Mouse (Mus musculus): ENCODE data around the gene Gm18336. TPM values are rescaled to one million over a fixed set of nuclear protein-coding genes. Genes with fewer than 3 reads are reported as not detected.
"Not testable (repeated sequence)": the region's sequence is repeated elsewhere in the genome, so short reads cannot be mapped to it uniquely, and the experiment has no call there.

The Gm18336 gene
- not detected in 2 replicates for polyA plus RNA-seq (2015; fragmentation: Nextera tagmentation; extraction: Ambion mirVana)

- not testable (repeated sequence) for H3K9me3 ChIP-seq (replicated peaks; ENCODE audit: control insufficient read depth, low read length); H3K27ac ChIP-seq (ENCODE audit: low read length); H3K36me3 ChIP-seq (ENCODE audit: control insufficient read depth, insufficient read depth, low read length); H3K9ac ChIP-seq (ENCODE audit: low read length); H3K4me3 ChIP-seq (replicated peaks; ENCODE audit: low read length); H3K4me1 ChIP-seq (ENCODE audit: control insufficient read depth, insufficient read depth, low read length); H3K4me2 ChIP-seq (ENCODE audit: low read depth, low read length); H3K27me3 ChIP-seq (ENCODE audit: control insufficient read depth, insufficient read depth, low read length); ATAC-seq (ENCODE audit: insufficient read depth, low FRiP score)
- WGBS, result 58% methylated on average over 1 of the region's 2 CpGs
Observed at GRCm38 (mm10) chrX:73398636-73399035, at the start of gene Gm18336. Gene Gm18336, minus strand, starts transcription at chrX:73398736.

GRCm38 (mm10) chrX:73441428-73441827 lies 42.9 kb upstream of the Gm18336 start:
- Histone ChIP-seq H3K9ac (ENCODE audit: low read length) (no peak overlapping the region), H3K4me1 (ENCODE audit: control insufficient read depth, insufficient read depth, low read length) (no peaks in the 10 kb centered on the region), H3K4me3 (replicated peaks; ENCODE audit: low read length) (no peak overlapping the region), H3K4me2 (ENCODE audit: low read depth, low read length) (no peak overlapping the region), H3K27ac (ENCODE audit: low read length) (no peak overlapping the region), H3K27me3 (ENCODE audit: control insufficient read depth, insufficient read depth, low read length) (no peaks in the 10 kb centered on the region), H3K9me3 (replicated peaks; ENCODE audit: control insufficient read depth, low read length) (no peaks in the 10 kb centered on the region), H3K36me3 (ENCODE audit: control insufficient read depth, insufficient read depth, low read length) (no peaks in the 10 kb centered on the region)
- WGBS, result 53% methylated on average over 2 of the region's 2 CpGs
- ATAC-seq (ENCODE audit: insufficient read depth, low FRiP score), result no peak

- ATAC-seq (ENCODE audit: insufficient read depth, low FRiP score), result peak; percentile 53; the same call in 1 of the 2 replicates
- Histone ChIP-seq H3K27me3 (ENCODE audit: control insufficient read depth, insufficient read depth, low read length) (no peaks in the 10 kb centered on the region), H3K27ac (ENCODE audit: low read length) (no peak within 1 kb of the TSS), H3K4me2 (ENCODE audit: low read depth, low read length) (no peak within 1 kb of the TSS), H3K4me1 (ENCODE audit: control insufficient read depth, insufficient read depth, low read length) (no peaks in the 10 kb centered on the region), H3K9me3 (replicated peaks; ENCODE audit: control insufficient read depth, low read length) (no peaks in the 10 kb centered on the region), H3K36me3 (ENCODE audit: control insufficient read depth, insufficient read depth, low read length) (no peaks in the 10 kb centered on the region), H3K4me3 (replicated peaks; ENCODE audit: low read length) (no peak within 1 kb of the TSS), H3K9ac (ENCODE audit: low read length) (no peak within 1 kb of the TSS; the same call in 1 of the 2 replicates)
- WGBS, result 51% methylated on average over 11 of the region's 11 CpGs
Observed at GRCm38 (mm10) chrX:73435252-73435651, 36.7 kb upstream of the Gm18336 start, which contains the start of gene Trex2. Gene Trex2, minus strand, starts transcription at chrX:73435344.

- ATAC-seq (ENCODE audit: insufficient read depth, low FRiP score), result 0 out of 2 replicates have a peak, but pooled peaks have one; percentile 73
- H3K27ac ChIP-seq (ENCODE audit: low read length), result no peak overlapping the region
- no peaks in the 10 kb centered on the region for H3K27me3 ChIP-seq (ENCODE audit: control insufficient read depth, insufficient read depth, low read length)
- no peak overlapping the region for H3K4me3 ChIP-seq (replicated peaks; ENCODE audit: low read length)
- H3K9me3 ChIP-seq (replicated peaks; ENCODE audit: control insufficient read depth, low read length), result no peaks in the 10 kb centered on the region
- no peaks in the 10 kb centered on the region for H3K36me3 ChIP-seq (ENCODE audit: control insufficient read depth, insufficient read depth, low read length)
- H3K4me1 ChIP-seq (ENCODE audit: control insufficient read depth, insufficient read depth, low read length), result no peaks in the 10 kb centered on the region
- WGBS, result 49% methylated on average over 5 of the region's 5 CpGs
- no peak overlapping the region for H3K9ac ChIP-seq (ENCODE audit: low read length)
- H3K4me2 ChIP-seq (ENCODE audit: low read depth, low read length), result no peak overlapping the region
Observed at GRCm38 (mm10) chrX:73432850-73433249, 34.3 kb upstream of the Gm18336 start.

- H3K27ac ChIP-seq (ENCODE audit: low read length), result no peak overlapping the region
- no peak overlapping the region for H3K4me3 ChIP-seq (replicated peaks; ENCODE audit: low read length)
- no peak overlapping the region for H3K9ac ChIP-seq (ENCODE audit: low read length)
- WGBS, result 85% methylated on average over 2 of the region's 2 CpGs
- H3K36me3 ChIP-seq (ENCODE audit: control insufficient read depth, insufficient read depth, low read length), result no peaks in the 10 kb centered on the region
- ATAC-seq (ENCODE audit: insufficient read depth, low FRiP score), result no peak
- no peaks in the 10 kb centered on the region for H3K4me1 ChIP-seq (ENCODE audit: control insufficient read depth, insufficient read depth, low read length)
- no peak overlapping the region for H3K4me2 ChIP-seq (ENCODE audit: low read depth, low read length)
- H3K9me3 ChIP-seq (replicated peaks; ENCODE audit: control insufficient read depth, low read length), result no peaks in the 10 kb centered on the region
- no peaks in the 10 kb centered on the region for H3K27me3 ChIP-seq (ENCODE audit: control insufficient read depth, insufficient read depth, low read length)
Observed at GRCm38 (mm10) chrX:73430036-73430435, 31.5 kb upstream of the Gm18336 start.

GRCm38 (mm10) chrX:73412767-73413166 lies 14.2 kb upstream of the Gm18336 start:
- Histone ChIP-seq H3K4me2 (ENCODE audit: low read depth, low read length) (no peak overlapping the region), H3K27me3 (ENCODE audit: control insufficient read depth, insufficient read depth, low read length) (no peaks in the 10 kb centered on the region; the same call in 1 of the 2 replicates), H3K27ac (ENCODE audit: low read length) (no peak overlapping the region), H3K36me3 (ENCODE audit: control insufficient read depth, insufficient read depth, low read length) (no peaks in the 10 kb centered on the region), H3K4me3 (replicated peaks; ENCODE audit: low read length) (no peak overlapping the region), H3K9ac (ENCODE audit: low read length) (no peak overlapping the region), H3K4me1 (ENCODE audit: control insufficient read depth, insufficient read depth, low read length) (no peaks in the 10 kb centered on the region; the same call in 1 of the 2 replicates), H3K9me3 (replicated peaks; ENCODE audit: control insufficient read depth, low read length) (no peaks in the 10 kb centered on the region)
- WGBS, result 19% methylated on average over 1 of the region's 1 CpGs
- ATAC-seq (ENCODE audit: insufficient read depth, low FRiP score), result no peak

- WGBS, result 13% methylated on average over 20 of the region's 20 CpGs
- Histone ChIP-seq H3K36me3 (ENCODE audit: control insufficient read depth, insufficient read depth, low read length) (no peaks in the 10 kb centered on the region), H3K9me3 (replicated peaks; ENCODE audit: control insufficient read depth, low read length) (no peaks in the 10 kb centered on the region), H3K4me2 (ENCODE audit: low read depth, low read length) (peak within 1 kb of the TSS; percentile 51), H3K9ac (ENCODE audit: low read length) (no peak within 1 kb of the TSS), H3K27me3 (ENCODE audit: control insufficient read depth, insufficient read depth, low read length) (no peaks in the 10 kb centered on the region; the same call in 1 of the 2 replicates), H3K27ac (ENCODE audit: low read length) (no peak within 1 kb of the TSS), H3K4me3 (replicated peaks; ENCODE audit: low read length) (peak within 1 kb of the TSS; percentile 28), H3K4me1 (ENCODE audit: control insufficient read depth, insufficient read depth, low read length) (no peaks in the 10 kb centered on the region; the same call in 1 of the 2 replicates)
- ATAC-seq (ENCODE audit: insufficient read depth, low FRiP score), result peak; percentile 33; the same call in 1 of the 2 replicates
Observed at GRCm38 (mm10) chrX:73410880-73411517, 12.5 kb upstream of the Gm18336 start, which contains the start of gene Zfp92. Gene Zfp92, plus strand, starts transcription at chrX:73411096.

- Histone ChIP-seq H3K4me3 (replicated peaks; ENCODE audit: low read length) (no peak overlapping the region), H3K27me3 (ENCODE audit: control insufficient read depth, insufficient read depth, low read length) (no peaks in the 10 kb centered on the region), H3K9me3 (replicated peaks; ENCODE audit: control insufficient read depth, low read length) (no peaks in the 10 kb centered on the region), H3K36me3 (ENCODE audit: control insufficient read depth, insufficient read depth, low read length) (no peaks in the 10 kb centered on the region), H3K4me1 (ENCODE audit: control insufficient read depth, insufficient read depth, low read length) (no peaks in the 10 kb centered on the region), H3K4me2 (ENCODE audit: low read depth, low read length) (no peak overlapping the region), H3K9ac (ENCODE audit: low read length) (no peak overlapping the region), H3K27ac (ENCODE audit: low read length) (no peak overlapping the region)
- ATAC-seq (ENCODE audit: insufficient read depth, low FRiP score), result no peak
- WGBS, result 94% methylated on average over 12 of the region's 12 CpGs
Observed at GRCm38 (mm10) chrX:73401616-73402015, 3.1 kb upstream of the Gm18336 start.

- Histone ChIP-seq H3K4me3 (replicated peaks; ENCODE audit: low read length) (no peak overlapping the region), H3K9ac (ENCODE audit: low read length) (no peak overlapping the region), H3K4me2 (ENCODE audit: low read depth, low read length) (no peak overlapping the region), H3K9me3 (replicated peaks; ENCODE audit: control insufficient read depth, low read length) (no peaks in the 10 kb centered on the region), H3K36me3 (ENCODE audit: control insufficient read depth, insufficient read depth, low read length) (no peaks in the 10 kb centered on the region), H3K27me3 (ENCODE audit: control insufficient read depth, insufficient read depth, low read length) (no peaks in the 10 kb centered on the region), H3K4me1 (ENCODE audit: control insufficient read depth, insufficient read depth, low read length) (no peaks in the 10 kb centered on the region), H3K27ac (ENCODE audit: low read length) (no peak overlapping the region)
- WGBS, result 93% methylated on average over 20 of the region's 20 CpGs
- no peak for ATAC-seq (ENCODE audit: insufficient read depth, low FRiP score)
Observed at GRCm38 (mm10) chrX:73400951-73401350, 2.4 kb upstream of the Gm18336 start.
